Mouse (Mus musculus) spleen, adult 2 months (tissue): ENCODE results near the gene Mpo. TPM values are rescaled to one million over a fixed set of nuclear protein-coding genes. Genes with fewer than 3 reads are reported as not detected.

Source experiments
- DNase-seq, 2 experiments: peaks; one replicate each; pipeline versions ENCODE4 v3.0.0 to v3.0.0-alpha.2; 2012 to 2021; ENCODE audit warnings: low spot score in 2 of 2, low read depth in 1 of 2
- H3K27ac ChIP-seq: fragments of 200-500 bp; 2 replicates; pipeline ENCODE4 v1.5.1; 2012; ENCODE audit warnings: low read length, inconsistent platforms; ENCODE audit not compliant: insufficient read depth
- H3K27me3 ChIP-seq: fragments of 200-500 bp; 2 replicates; pipeline ENCODE4 v1.6.1; 2012; ENCODE audit warnings: mild to moderate bottlenecking, moderate library complexity, low read length, inconsistent platforms; ENCODE audit not compliant: control insufficient read depth, insufficient read depth
- H3K36me3 ChIP-seq: fragments of 200-500 bp; 2 replicates; pipeline ENCODE4 v1.6.1; 2012; ENCODE audit warnings: mild to moderate bottlenecking, low read length, inconsistent platforms; ENCODE audit not compliant: control insufficient read depth, insufficient read depth
- H3K4me1 ChIP-seq: fragments of 200-500 bp; 2 replicates; pipeline ENCODE4 v1.6.1; 2011; ENCODE audit warnings: inconsistent platforms; ENCODE audit not compliant: control insufficient read depth, insufficient read depth, insufficient read length
- H3K4me3 ChIP-seq: fragments of 200-500 bp; 2 replicates; pipeline ENCODE4 v1.5.1; 2011; ENCODE audit warnings: mild to moderate bottlenecking, inconsistent platforms; ENCODE audit not compliant: insufficient read depth, insufficient read length; ENCODE audit errors: extremely low read depth
- CTCF ChIP-seq: fragments of 200-500 bp; IDR thresholded peaks from 2 replicates; pipeline ENCODE4 v1.5.1; 2011; ENCODE audit warnings: mild to moderate bottlenecking, inconsistent platforms; ENCODE audit not compliant: insufficient read depth, insufficient read length, insufficient replicate concordance; ENCODE audit errors: extremely low read depth
- POLR2A ChIP-seq: fragments of 200-500 bp; IDR thresholded peaks from 2 replicates; pipeline ENCODE4 v1.6.1; 2011; ENCODE audit warnings: low read depth, low read length, inconsistent platforms
- WGBS: fragments of 180-500 bp; shearing (Covaris S2); methylation state at CpG from one replicate; pipeline ENCODE4 v1.1.7; 2018; 5-methylcytosine and 5-hydroxymethylcytosine counted together
- polyA plus RNA-seq: library from polyadenylated mRNA; depleted of rRNA; stranded (reverse); fragments of >200 nt; gene quantifications from 2 replicates; pipeline ENCODE4 v1.2.3, GENCODE M21; 2012

Gene Mpo
- polyA plus RNA-seq, 1 experiment: 21.9 TPM

- TF ChIP-seq POLR2A: no peak
- TF ChIP-seq CTCF: no peak
- H3K27ac ChIP-seq: peak overlapping the region; percentile 98
- DNase-seq: peak; percentile 54
- H3K4me1 ChIP-seq: peaks cover 17% of the 10 kb centered on the region; the same call in 1 of the 2 replicates
- H3K4me3 ChIP-seq: peak overlapping the region; percentile 85
- no peaks in the 10 kb centered on the region for H3K27me3 ChIP-seq
- peaks cover 18% of the 10 kb centered on the region for H3K36me3 ChIP-seq
- WGBS: 6% methylated on average over 25 of the region's 25 CpGs
These were observed 36.1 kb upstream of the Mpo start for GRCm38 (mm10) chr11:87757001-87757954.

- Histone ChIP-seq H3K36me3 (peaks cover 18% of the 10 kb centered on the region), H3K4me3 (peak overlapping the region; percentile 85), H3K27me3 (no peaks in the 10 kb centered on the region), H3K4me1 (peaks cover 10% of the 10 kb centered on the region; the same call in 1 of the 2 replicates), H3K27ac (peak overlapping the region; percentile 65)
- TF ChIP-seq POLR2A (peak; percentile 75), CTCF (no peak)
- 28% methylated on average over 7 of the region's 7 CpGs for WGBS
- peak; percentile 34 to 63 for DNase-seq
These were observed 35.0 kb upstream of the Mpo start for GRCm38 (mm10) chr11:87758161-87758911.

GRCm38 (mm10) chr11:87758957-87759608, 34.3 kb upstream of the Mpo start:
- H3K4me3 ChIP-seq: no peak overlapping the region
- TF ChIP-seq POLR2A (peak; percentile 1; the same call in 1 of the 2 replicates), CTCF (no peak)
- 12% methylated on average over 4 of the region's 4 CpGs for WGBS
- 0 out of 2 replicates have a peak, but pooled peaks cover under 1% of the 10 kb centered on the region for H3K27me3 ChIP-seq
- H3K27ac ChIP-seq: no peak overlapping the region
- DNase-seq: peak in 1 of 2 experiments; percentile 63
- peaks cover 10% of the 10 kb centered on the region for H3K4me1 ChIP-seq
- peaks cover 18% of the 10 kb centered on the region for H3K36me3 ChIP-seq

- no peak overlapping the region for H3K4me3 ChIP-seq
- peaks cover 6% of the 10 kb centered on the region for H3K27me3 ChIP-seq
- H3K36me3 ChIP-seq: peaks cover 18% of the 10 kb centered on the region
- peak; percentile 74 to 76 for DNase-seq
- peaks cover 12% of the 10 kb centered on the region for H3K4me1 ChIP-seq
- H3K27ac ChIP-seq: peak overlapping the region; percentile 6; the same call in 1 of the 2 replicates
- 3% methylated on average over 3 of the region's 3 CpGs for WGBS
- TF ChIP-seq POLR2A (no peak), CTCF (peak; percentile 26; the same call in 1 of the 2 replicates)
These were observed 33.8 kb upstream of the Mpo start for GRCm38 (mm10) chr11:87759609-87760005.

GRCm38 (mm10) chr11:87760301-87761081, 32.9 kb upstream of the Mpo start, which contains the start of gene Tspoap1:
Gene Tspoap1 (plus strand): TSS chr11:87760541.
- H3K4me1 ChIP-seq: peaks cover 12% of the 10 kb centered on the region
- TF ChIP-seq POLR2A (no peak), CTCF (no peak)
- H3K27me3 ChIP-seq: peaks cover 7% of the 10 kb centered on the region
- peak; percentile 35 to 42 for DNase-seq
- peaks cover 18% of the 10 kb centered on the region for H3K36me3 ChIP-seq
- H3K27ac ChIP-seq: peak within 1 kb of the TSS; percentile 6; the same call in 1 of the 2 replicates
- H3K4me3 ChIP-seq: no peak within 1 kb of the TSS
- 7% methylated on average over 23 of the region's 23 CpGs for WGBS
